Mouse (Mus musculus) frontal cortex, adult 2 months (tissue): ENCODE data around the gene Cox6a1. TPM values are rescaled to one million over a fixed set of nuclear protein-coding genes. Genes with fewer than 3 reads are reported as not detected.
"Not testable (repeated sequence)": the region's sequence is repeated elsewhere in the genome, so short reads cannot be mapped to it uniquely, and the experiment has no call there.

Source experiments
- DNase-seq, 2 experiments: peaks; one replicate each; pipeline ENCODE4 v3.0.0; 2022; ENCODE audit warnings: low spot score in 1 of 2; ENCODE audit errors: extremely low spot score in 1 of 2
- polyA plus RNA-seq: library from polyadenylated mRNA; depleted of rRNA; stranded (reverse); fragments of >200 nt; gene quantifications from 2 replicates; pipeline ENCODE4 v1.2.3, GENCODE M21; 2012; rRNA removed

Cox6a1 gene
- polyA plus RNA-seq, 1 experiment: 2,228 TPM

- not testable (repeated sequence) for DNase-seq
Observed at GRCm38 (mm10) chr5:115302190-115302589, 46.6 kb downstream of the Cox6a1 start.

GRCm38 (mm10) chr5:115301615-115302014, 47.2 kb downstream of the Cox6a1 start:
- DNase-seq: peak in 1 of 2 experiments; percentile 20

GRCm38 (mm10) chr5:115300792-115301614, 47.8 kb downstream of the Cox6a1 start, which contains the start of gene Dynll1:
Dynll1 (minus strand) TSS chr5:115300999.
- peak; percentile 97 to 100 for DNase-seq

DNA sequence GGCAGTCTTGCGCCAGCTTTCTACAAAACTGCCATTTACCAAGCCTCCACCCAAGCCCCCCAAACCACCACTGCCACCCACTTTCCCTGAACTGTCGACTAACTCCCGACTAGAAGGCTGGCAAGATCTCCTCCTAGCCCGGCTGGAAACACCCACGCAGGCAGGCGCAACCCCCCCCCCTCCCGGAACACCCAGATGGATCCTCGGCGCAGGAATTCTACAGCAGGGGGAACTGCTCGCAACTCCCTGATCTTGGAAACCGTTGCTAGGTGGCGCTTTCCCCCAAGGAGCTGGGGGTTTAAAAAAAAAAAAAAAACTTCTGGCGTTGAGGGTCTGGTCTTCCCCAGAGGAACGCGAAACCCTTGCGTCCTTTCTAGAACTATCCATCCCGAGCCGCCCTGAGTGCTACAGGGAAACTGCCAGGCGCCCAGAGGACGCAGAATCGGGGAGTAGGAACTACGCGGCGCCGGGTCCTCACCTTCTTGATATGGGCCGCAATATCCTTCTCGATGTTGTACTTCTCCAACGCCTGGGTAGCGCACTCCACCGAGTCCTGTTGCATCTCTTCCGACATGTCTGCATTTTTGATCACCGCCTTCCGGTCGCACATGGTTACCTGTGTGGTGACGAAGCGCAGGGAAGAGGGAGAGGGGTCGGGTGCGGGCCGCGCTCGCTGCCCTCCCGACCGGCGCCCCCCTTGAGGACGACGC, 48.6 kb downstream of the Cox6a1 start:
- peak in 1 of 2 experiments; percentile 71 for DNase-seq

GRCm38 (mm10) chr5:115296347-115296746, 52.4 kb downstream of the Cox6a1 start:
- DNase-seq: no peak

Other genes with a start within 250 kb of the Cox6a1 start
- gene Acads, start 229.6 kb downstream of the Cox6a1 start, polyA plus RNA-seq: 13.1 and 14.9 TPM in 2 replicates
- gene Unc119b, start 214.0 kb downstream of the Cox6a1 start, polyA plus RNA-seq: 27.9 and 28.9 TPM in 2 replicates
- 66.5 and 67.1 TPM in 2 replicates for gene Mlec, start 190.8 kb downstream of the Cox6a1 start, polyA plus RNA-seq
- gene Cabp1, start 154.6 kb downstream of the Cox6a1 start, polyA plus RNA-seq: 291 and 354 TPM in 2 replicates
- gene Pop5, start 113.1 kb downstream of the Cox6a1 start, polyA plus RNA-seq: 129 and 134 TPM in 2 replicates
- gene Rnf10, start 76.1 kb downstream of the Cox6a1 start, polyA plus RNA-seq: 177 and 178 TPM in 2 replicates
- gene Coq5, start 69.3 kb downstream of the Cox6a1 start, polyA plus RNA-seq: 29.4 and 34.3 TPM in 2 replicates
- 637 and 750 TPM in 2 replicates for gene Dynll1, start 48.0 kb downstream of the Cox6a1 start, polyA plus RNA-seq
- 67.9 and 79.2 TPM in 2 replicates for gene Srsf9, start 21.8 kb downstream of the Cox6a1 start, polyA plus RNA-seq
- 32.8 and 33.0 TPM in 2 replicates for gene Gatc, start 7.8 kb downstream of the Cox6a1 start, polyA plus RNA-seq
- 22.2 and 24.1 TPM in 2 replicates for gene Triap1, start 7.8 kb downstream of the Cox6a1 start, polyA plus RNA-seq
- gene Msi1, start 80.6 kb upstream of the Cox6a1 start, polyA plus RNA-seq: 58.3 and 61.5 TPM in 2 replicates
- not detected in 2 replicates for gene Pla2g1b, start 117.3 kb upstream of the Cox6a1 start, polyA plus RNA-seq
- gene Sirt4, start 135.7 kb upstream of the Cox6a1 start, polyA plus RNA-seq: 86.3 and 86.5 TPM in 2 replicates
- 35.3 and 36.9 TPM in 2 replicates for gene Pxn, start 157.7 kb upstream of the Cox6a1 start, polyA plus RNA-seq
- gene Rplp0, start 210.5 kb upstream of the Cox6a1 start, polyA plus RNA-seq: 543 and 568 TPM in 2 replicates
- gene Gcn1l1, start 216.3 kb upstream of the Cox6a1 start, polyA plus RNA-seq: 37.6 and 38.2 TPM in 2 replicates